Mouse (Mus musculus) urinary bladder, adult 18-20 months (tissue): ENCODE results near the gene Abca17.

Experiments used
- DNase-seq, 2 experiments: peaks; one replicate each; pipeline ENCODE4 v3.0.0; 2022; ENCODE audit warnings: low spot score in 2 of 2, mixed read lengths in 2 of 2

The Abca17 gene

DNA sequence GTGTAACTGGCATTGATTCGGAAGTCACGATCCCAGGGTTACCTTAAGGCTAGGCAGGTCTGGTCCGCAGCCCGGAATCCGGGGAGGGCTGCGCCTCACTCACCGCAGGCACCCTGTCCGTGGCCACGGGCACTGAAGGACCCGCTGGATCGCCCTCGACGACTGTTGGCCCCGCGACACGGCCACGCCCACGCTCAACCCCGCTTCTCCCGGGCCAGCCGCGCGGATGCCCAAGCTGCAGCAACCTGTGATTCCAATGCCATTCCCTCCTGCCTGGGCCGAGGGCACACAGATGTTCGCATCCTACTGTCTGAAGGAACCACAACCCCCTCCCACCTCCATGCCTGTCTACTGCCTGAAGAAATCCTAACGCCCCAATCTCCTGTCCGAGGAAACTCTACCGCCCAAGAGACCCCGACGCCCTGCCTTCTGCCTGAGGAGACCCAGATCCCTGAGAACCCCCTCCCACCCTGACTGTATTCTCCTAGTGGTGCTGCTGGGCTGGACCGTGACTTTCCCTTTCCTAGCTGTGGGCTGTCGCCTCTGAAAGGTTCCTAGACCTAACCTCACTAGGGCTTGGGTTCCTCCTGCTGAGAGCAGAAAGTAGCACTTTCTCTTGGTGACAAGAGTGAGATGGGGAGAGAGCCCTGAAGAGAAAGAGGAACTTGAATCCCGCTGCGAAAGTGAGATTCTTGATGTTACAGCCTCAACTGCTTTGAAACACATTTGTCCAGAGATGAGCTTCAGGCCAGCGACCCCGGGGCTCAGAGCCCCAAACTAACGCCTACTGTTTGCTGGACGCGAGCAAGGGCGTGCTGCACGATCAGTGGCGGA, at the start of gene Abca17:
Abca17 (minus strand) TSS at position 143 of the 834 bp plus-strand sequence.
- DNase-seq, result peak in 1 of 2 experiments; percentile 26

DNA sequence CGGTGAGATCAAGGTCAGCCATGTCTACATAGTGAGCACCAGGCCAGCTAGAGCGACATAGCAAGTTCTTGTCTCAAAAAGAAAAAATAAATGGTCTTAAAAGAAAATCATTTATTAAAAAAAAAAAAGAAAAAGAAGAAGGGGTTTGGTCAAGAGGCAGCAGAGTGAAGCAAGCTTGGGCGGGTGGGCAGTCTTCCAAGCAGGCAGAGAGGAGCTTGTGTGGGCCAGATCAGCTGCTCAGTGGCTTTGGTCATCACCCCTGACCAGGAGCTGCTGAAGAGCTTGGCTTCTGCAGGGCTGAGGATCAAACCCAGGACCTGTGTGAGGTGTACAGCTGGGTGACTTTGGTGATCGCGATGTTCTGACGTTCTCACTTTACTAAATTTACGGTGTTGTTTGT, 43.6 kb upstream of the Abca17 start:
- DNase-seq, result no peak

DNA sequence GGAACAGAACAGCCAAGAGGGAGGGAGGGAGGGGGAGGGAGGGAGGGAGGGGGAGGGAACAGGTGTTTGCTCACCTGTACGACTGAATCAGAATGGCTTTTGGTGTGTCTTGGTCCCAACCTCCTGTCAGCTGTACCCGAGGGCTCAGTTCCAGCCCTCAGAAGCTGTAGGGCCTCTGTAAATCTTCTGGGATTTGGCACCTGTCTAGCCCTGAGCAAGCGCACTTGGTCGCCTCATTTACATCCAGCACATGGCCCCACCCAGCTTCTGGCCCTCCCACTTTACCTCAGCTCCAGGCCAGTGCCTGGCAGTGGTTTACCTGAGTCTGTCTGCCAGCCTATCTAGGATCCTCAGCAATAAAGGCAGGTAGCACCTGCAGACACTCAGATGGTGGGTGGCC, 42.7 kb upstream of the Abca17 start:
- no peak for DNase-seq

DNA sequence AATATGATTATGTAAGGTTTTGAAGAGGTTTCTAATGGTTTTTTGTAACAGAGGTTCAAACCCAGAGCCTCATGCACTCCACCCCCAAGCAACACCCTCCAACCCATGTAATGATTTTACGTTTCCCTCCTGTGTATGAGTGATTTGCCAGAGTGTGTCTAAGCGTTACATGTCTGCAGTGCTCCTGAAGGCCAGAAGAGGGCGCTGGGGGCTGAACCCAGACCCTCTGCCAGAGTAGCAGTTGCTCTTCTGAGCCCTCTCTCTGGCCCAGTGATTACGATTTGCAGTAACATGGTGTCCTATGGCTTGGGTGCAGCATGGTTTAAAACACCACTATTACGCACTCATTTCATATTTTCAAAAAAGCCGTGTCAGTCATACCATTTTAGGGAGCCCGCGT, 40.3 kb upstream of the Abca17 start:
- no peak for DNase-seq

DNA sequence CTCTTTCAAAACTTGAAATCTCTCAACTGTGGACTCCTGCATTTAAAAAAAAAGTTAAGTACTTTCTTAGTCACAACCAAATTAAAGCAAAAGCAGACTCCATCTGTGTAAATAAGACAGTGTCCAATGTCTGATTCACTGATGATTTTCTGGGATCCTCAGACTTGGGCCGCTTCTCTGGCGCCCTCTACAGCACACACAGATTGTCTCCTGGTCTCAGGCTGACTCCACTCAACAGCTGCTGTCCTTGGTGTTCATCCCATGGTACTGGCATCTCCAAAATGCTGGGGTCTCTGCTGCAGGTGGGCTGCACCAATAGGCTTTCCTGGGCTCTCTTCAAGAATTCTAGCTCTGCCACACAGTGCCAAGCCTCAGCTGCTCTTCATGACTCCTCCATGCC, 39.0 kb upstream of the Abca17 start:
- DNase-seq, result peak in 1 of 2 experiments; percentile 47

DNA sequence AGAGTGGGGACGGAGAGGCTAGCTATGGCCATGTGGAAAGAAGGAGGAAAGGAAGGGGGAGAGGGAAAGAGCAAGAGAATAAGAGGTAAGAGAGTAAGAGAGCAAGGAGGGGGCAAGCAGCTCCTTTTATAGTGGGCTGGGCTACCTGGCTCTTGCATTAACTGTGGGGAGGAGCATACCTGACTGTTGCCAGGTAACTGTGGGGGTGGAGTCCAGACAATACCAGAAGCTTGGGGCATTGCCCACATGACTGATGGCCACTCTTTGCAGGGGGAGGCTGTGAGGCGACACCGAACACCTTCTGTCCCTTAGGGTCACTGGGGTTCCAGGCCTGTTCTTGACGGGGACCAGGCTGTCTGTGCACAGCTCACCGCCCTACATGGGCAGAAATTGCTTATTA, 37.8 kb upstream of the Abca17 start:
- no peak for DNase-seq

DNA sequence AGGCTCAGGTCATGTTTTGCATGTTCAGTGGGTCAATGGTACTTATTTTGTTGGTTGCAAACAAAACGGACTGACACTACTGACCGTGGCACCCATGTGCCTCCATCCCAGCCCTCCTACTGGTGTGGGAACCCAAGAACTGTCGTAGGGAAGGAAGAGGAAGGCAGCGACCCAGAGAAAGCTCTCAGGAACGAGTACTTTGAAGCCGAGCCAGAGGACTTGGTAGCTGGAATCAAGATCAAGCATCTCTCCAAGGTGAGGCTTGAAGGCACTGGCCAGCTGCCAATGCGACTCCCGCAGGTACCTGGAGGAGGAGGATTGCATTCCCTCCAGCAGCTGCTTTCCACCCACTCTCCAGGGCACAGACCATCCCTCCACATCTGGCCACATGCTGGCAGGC, 32.9 kb upstream of the Abca17 start:
- DNase-seq, result no peak

DNA sequence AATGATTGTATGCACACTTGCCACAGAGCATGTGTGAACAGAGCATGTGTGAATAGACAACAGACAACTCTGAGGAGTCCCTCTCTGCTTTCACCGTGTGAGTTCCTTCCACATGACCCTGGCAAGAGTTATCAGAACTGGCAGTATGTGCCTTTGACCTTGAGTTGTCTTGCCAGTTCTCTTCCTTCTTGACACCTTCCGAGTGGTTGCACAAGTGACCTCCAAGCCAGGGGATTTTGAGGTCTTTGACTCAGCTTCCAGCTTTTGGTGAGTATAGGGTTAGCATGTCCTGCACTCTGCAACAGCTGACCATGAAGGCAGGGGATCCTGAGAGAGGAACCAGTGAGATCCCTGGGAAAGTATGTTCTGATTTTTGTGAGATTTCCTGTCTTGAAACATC, 27.6 kb upstream of the Abca17 start:
- no peak for DNase-seq

DNA sequence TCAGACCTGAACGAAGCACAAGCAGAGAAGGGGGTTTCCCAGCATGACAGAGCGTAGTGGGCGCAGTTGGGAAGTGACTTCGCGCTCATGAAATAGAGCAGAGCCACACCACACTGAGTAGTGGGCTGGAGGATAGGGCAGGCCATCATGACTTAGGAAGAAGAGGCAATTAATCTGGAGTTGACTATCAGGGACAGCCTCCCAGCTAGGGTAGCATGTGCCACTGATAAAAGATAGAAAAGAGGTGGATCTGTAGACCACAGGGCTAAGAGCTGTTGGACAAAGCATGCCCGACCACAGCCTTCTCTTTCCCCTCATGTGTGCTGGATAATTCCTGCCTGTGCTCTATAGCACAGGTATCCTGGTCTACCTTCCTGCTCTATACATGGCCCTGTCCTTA, 25.0 kb upstream of the Abca17 start:
- no peak for DNase-seq

DNA sequence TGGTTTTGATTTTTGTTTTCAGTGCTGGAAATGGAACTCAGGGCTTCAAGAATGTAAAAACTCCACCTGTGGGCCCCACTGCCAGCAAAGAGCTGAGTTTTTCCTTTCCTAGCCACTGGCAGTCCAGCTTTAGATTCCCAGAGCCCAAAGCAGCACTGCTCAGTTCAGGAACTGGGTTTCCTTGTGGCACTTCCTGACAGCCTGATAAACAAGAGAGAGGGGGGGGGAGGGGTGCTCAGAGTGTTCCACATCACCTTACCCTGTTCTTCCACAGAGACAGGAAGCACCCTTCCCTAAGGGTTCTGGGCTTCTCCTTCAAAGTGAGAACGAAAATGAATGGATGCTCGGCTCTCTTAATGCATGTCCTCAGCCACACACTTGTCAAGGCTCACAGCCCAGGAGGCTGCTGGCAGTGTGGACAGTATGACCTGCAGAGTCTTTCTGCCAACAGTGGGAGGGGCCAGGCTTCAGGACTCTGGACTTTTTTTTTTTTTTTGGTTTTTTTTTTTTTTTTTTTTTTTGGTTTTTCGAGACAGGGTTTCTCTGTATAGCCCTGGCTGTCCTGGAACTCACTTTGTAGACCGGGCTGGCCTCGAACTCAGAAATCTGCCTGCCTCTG, 24.3 kb upstream of the Abca17 start:
- DNase-seq, result no peak

DNA sequence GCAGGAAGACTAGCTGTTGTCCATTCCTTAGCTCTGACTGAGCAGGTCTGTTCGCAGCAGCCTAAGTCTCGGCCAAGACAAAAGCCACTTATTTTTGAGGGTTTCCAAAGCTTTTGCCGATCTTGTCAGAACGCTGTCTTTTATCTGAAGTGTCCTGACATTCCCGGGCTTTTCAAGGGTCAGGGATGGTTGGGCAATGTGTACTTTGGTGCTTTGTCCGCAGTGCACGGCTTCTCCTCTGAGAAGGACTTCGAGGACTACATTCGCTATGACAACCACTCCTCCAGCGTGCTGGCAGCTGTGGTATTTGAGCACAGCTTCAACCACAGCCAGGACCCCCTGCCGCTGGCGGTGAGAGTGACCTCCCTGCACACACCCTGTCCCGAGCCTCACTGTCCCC, 15.0 kb upstream of the Abca17 start:
- no peak for DNase-seq

DNA sequence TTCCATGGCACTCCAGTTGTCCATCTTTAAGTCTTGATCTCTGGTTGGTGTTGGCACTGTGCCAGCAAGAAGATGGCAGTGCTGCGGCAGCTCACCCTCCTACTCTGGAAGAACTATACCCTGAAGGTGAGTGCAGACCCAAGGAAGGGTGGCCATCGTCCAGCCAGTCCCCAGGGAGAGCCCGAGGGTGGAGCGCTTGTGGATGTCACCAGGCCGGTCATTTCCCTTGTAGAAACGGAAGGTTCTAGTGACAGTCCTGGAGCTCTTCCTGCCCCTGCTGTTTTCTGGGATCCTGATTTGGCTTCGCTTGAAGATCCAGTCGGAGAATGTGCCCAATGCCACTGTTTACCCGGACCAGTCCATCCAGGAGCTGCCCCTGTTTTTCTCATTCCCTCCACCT, 13.6 kb upstream of the Abca17 start:
- no peak for DNase-seq

DNA sequence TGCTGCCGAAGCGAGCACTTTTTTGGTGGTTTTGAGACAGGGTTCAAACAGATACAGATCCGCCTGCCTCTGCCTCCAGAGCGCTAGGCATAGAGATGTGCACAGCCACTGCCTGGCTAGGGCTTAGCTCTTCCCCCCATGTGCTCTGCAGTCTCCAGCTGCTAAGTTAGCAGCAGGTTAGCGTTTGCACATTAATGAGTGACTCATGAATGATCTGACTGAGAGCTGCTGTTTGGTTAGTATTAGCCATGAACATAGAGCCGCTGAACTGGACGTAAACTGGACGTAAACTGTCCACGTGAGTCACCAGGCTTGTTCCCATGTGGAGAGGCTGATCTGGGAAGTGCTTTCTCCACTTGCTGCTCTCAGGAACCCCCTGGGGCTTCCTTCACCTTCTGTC, 11.7 kb upstream of the Abca17 start:
- DNase-seq, result no peak

DNA sequence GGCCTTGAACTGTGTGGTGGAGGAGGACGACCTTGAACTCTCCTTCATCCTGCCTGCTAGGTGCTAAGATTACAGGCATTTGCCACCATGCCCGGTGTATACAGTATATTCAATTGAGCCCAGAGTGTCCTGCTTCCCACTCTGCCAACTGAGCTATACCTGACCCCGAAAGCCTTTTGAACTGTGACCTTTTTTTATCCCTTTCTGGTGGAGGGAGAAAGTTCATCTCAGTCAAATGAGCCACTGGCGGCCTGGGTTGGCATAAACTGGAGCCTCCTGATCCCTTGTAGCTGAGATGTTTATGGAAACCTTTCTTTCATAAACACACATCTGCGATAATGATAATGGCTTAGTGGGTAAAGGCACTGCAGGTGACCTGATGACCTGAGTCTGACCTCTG, 10.4 kb upstream of the Abca17 start:
- no peak for DNase-seq

DNA sequence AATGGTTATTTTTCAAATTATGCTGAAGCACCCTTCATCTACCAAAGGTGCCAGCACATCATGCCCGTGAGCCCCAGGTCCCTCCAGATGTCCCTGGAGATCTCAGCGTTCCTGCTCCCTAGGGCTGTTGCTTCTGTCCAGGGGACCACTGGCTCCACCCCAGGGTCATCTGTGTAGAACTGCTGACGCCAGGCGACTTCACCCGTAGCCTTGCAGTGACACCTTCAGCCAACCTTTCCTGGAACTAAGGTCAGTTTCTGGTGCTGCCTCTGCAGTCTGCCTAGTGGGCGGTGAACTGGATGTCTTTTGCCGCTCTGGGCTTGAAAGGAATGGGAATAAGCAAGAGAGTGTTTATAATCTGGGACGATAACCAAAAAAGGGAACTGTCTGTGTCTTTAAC, 10.0 kb upstream of the Abca17 start:
- DNase-seq, result no peak

DNA sequence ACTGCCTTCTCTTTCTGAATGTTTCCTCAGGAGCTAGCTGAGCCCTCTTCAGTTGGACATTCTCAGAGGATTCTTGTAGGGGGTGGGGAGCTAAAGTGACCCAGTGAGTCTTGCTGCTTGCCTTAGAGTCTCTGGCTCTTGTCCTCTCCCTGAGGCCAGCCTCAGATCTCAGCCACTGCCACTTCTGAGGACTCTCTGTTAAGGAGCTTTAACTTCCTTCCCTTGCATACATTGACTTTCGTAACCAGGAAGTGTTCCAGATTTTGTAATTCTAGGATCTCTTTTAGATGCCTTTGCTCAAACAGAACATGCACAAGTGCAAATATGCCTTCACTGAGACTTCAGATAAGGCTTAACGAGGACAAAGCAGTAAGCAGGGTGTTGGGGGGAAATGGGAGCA, 9.0 kb upstream of the Abca17 start:
- no peak for DNase-seq

DNA sequence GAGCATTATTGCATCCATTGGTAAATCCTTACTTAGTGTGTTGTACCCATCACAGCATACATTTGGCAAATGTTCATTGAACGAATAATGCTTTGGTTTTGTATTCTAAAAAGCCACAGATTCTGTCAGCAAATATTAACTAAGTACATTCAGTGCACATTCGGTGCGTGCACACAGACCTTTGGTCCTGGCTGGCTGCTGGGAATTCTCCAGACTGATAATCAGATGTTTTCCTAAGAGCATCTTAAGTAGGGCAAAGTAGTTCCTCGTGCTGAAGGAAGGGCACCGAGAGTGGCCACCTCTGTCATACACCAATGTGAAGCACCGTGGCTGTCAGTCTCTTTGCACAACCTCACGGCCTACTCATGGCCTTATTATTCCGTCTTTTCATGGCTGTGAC, 8.1 kb upstream of the Abca17 start:
- DNase-seq, result no peak

DNA sequence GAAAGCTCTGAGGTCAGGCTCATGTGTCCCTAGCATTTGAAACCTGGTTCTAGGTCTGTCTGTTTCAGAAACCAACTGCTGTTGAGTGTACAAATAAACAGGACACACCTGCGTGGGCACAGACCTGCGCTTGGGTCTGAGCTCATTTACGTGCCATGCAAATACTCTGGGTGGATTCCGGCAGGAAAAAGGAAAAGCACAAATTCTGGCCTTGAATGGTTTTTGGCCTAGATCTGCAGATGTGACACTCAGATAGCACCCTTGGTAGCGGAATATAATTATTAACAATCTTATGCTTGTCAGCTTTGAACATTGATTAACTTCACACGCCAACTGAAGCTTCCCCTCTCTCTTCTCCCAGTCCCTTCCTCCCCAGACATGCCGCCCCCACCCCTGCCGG, 4.4 kb upstream of the Abca17 start:
- no peak for DNase-seq

DNA sequence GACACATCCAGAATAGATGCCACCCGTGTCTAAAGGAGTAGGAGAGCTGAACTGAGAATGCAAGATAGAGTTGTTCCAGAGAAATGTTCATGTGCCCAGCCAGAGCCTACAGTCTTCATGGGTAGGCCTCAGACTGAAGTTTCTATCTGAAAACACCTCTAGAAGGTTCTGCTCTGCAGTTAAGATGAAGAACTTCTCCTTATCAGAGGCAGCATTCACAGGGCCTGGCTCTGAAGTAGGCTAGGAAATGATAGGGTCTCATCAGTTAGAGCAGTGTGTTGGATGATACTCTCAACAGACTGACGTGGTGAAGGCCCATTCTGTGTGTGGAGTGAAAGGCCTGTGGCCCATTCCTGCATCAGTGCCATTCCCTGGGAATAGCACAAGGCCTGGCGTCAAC, 3.1 kb upstream of the Abca17 start:
- no peak for DNase-seq

DNA sequence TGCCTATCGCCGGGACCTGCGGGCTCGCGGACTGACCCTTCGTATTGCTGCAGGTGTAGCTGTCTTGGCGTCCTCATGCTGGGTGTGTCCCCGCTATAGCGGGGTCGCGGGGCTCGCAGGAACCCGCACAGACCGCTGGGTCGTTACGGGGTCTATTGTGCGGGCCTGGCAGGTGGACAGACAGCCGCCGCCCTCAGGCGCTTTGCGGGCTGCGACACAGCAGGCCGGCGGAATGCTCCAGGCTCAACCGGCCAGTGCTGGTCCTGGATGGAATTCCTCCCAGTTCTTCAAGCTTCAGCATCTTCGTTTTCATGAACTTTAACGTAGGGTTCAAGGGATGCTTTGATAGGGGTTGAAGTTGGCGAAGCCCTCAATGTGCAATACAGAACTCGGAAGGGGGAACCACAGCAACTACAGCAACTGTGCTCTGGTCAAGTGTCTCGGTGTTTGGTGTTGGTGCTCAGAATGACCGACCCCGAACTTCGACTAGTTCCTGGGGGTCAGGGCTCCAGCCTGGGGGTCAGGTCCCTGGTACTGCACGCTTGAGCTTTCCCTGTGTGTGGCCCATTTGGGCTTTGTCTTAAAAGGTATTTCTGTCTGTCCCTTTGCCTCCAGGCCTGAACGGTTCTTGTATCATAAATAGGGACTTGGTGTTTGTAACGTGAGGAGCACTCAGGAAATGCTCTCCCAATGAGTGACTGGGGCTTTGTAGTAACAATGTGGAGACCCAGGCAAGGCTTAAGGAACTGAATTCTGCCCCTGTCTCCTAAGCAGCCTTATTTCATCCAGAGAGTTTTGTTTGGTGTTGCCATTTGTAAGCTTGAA, 1.7 kb upstream of the Abca17 start:
- peak in 1 of 2 experiments; percentile 19 for DNase-seq

DNA sequence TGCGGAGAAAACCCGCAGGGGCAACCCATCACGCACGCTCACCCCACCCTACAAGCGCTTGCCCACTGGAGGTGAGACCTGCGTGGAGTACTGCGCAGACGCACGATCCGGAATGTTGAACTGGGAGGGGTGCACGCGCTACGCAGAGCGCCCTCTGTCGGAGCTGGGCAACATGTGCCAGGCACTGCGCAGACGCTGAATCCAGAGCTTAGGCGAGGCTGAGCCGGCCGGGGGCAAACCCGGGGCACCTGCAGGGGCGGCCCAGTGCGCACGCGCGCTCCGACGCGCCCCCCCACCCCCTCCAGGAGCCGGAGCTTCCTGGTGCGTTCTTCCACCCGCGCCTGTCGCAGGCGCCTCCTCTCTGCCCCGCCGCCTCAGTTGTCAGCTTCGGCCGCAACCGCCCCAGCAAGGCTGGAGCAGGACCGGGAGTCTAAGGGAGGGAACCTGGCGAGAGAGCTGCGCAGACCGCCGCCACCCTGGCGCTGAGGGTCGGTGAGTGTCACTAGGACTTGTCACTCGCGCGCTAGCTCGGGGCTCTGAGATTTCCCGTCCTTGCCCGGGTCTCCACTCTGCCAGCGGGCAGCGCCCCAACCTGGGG, 991 bp upstream of the Abca17 start, which contains the start of gene Abca3:
Abca3 (plus strand) TSS at position 191 of the 598 bp plus-strand sequence.
- DNase-seq, result peak; percentile 91 to 95

DNA sequence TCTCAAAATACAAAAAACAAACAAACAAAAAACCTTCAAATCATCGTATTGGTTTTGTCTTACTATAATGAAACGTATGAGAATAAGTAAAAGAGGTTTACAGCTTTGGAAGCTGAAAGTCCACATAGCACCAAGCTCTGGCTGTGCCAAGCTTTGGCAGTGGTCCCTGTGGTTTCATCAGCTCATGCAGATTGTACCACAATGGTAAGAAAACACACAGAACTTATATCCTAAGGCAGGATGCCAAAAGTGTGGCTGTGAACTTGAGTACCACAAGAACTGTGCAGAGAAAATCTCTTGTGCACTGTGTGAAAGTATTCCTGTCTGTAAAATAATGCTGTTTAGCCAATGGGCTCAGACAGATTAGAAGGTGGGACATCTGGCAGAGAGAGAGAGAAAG, 1.7 kb downstream of the Abca17 start:
- DNase-seq, result no peak
